Mouse (Mus musculus) lung, embryonic 14.5 days (tissue): ENCODE measurements around the gene Chdh. TPM values are rescaled to one million over a fixed set of nuclear protein-coding genes. Genes with fewer than 3 reads are reported as not detected.

ENCODE experiments used
- ATAC-seq: fragments of 200-750 bp; cut with Nextera tagmentation; 2 replicates; pipeline ENCODE4 v1.8.0; 2017; ENCODE audit warnings: mild to moderate bottlenecking, moderate TSS enrichment, moderate library complexity; ENCODE audit not compliant: insufficient read depth
- DNase-seq: peaks from one replicate; pipeline ENCODE4 v3.0.0-alpha.2; 2015
- H3K27ac ChIP-seq: fragments of 300-500 bp; sonication (generic); 2 replicates; pipeline ENCODE4 v1.5.1; 2014; ENCODE audit warnings: low read depth, mild to moderate bottlenecking, moderate library complexity
- H3K27me3 ChIP-seq: fragments of 300-500 bp; sonication (generic); 2 replicates; pipeline ENCODE4 v1.6.1; 2014; ENCODE audit warnings: low read length, control low read depth; ENCODE audit not compliant: insufficient read depth
- H3K36me3 ChIP-seq: fragments of 300-500 bp; sonication (generic); 2 replicates; pipeline ENCODE4 v1.6.1; 2014; ENCODE audit warnings: control low read depth; ENCODE audit not compliant: insufficient read depth
- H3K4me1 ChIP-seq: fragments of 300-500 bp; sonication (generic); 2 replicates; pipeline ENCODE4 v1.6.1; 2014; ENCODE audit warnings: antibody characterized with exemption, control low read depth; ENCODE audit not compliant: insufficient read depth
- H3K4me2 ChIP-seq: fragments of 300-500 bp; sonication (generic); 2 replicates; pipeline ENCODE4 v1.6.1; 2014; ENCODE audit warnings: mild to moderate bottlenecking
- H3K4me3 ChIP-seq: fragments of 300-500 bp; sonication (generic); 2 replicates; pipeline ENCODE4 v1.5.1; 2014; ENCODE audit warnings: low read depth, low read length
- H3K9ac ChIP-seq: fragments of 300-500 bp; sonication (generic); 2 replicates; pipeline ENCODE4 v1.6.1; 2014
- H3K9me3 ChIP-seq: fragments of 300-500 bp; sonication (generic); 2 replicates; pipeline ENCODE4 v1.6.1; 2016; ENCODE audit warnings: low read depth, low read length, control low read depth
- CTCF ChIP-seq: IDR thresholded peaks from 2 replicates; pipeline ENCODE4 v1.5.1; 2016; ENCODE audit warnings: antibody characterized with exemption, low read depth
- WGBS: fragments of 180-500 bp; shearing (Covaris S2); extraction: QIAGEN DNeasy Blood & Tissue Kit; methylation state at CpG from one replicate; pipeline ENCODE4 v1.1.7; 2014; 5-methylcytosine and 5-hydroxymethylcytosine counted together
- polyA plus RNA-seq: library from polyadenylated mRNA; unstranded; fragments of >200 nt; fragmentation: Nextera tagmentation; extraction: Ambion mirVana; gene quantifications from 2 replicates; pipeline ENCODE4 v1.2.1, GENCODE M21; 2014

The Chdh gene
- polyA plus RNA-seq, 1 experiment from 2014 or later, result 0.78 TPM

- Histone ChIP-seq H3K4me3 (peak within 1 kb of the TSS; percentile 75), H3K9ac (peak within 1 kb of the TSS; percentile 84), H3K27ac (peak within 1 kb of the TSS; percentile 93), H3K27me3 (no peaks in the 10 kb centered on the region), H3K4me1 (peaks cover 8% of the 10 kb centered on the region; the same call in 1 of the 2 replicates), H3K9me3 (no peaks in the 10 kb centered on the region), H3K36me3 (peaks cover 50% of the 10 kb centered on the region), H3K4me2 (peak within 1 kb of the TSS; percentile 72)
- no peak for TF ChIP-seq CTCF
- WGBS, result under 1% methylated on average over 44 of the region's 44 CpGs
- peak; percentile 99 for ATAC-seq
- DNase-seq, result peak; percentile 96
Observed at GRCm38 (mm10) chr14:29978254-29979204, 30.3 kb upstream of the Chdh start, which contains the start of gene Actr8. TSS of gene Actr8 (plus strand) at chr14:29978337.

DNA sequence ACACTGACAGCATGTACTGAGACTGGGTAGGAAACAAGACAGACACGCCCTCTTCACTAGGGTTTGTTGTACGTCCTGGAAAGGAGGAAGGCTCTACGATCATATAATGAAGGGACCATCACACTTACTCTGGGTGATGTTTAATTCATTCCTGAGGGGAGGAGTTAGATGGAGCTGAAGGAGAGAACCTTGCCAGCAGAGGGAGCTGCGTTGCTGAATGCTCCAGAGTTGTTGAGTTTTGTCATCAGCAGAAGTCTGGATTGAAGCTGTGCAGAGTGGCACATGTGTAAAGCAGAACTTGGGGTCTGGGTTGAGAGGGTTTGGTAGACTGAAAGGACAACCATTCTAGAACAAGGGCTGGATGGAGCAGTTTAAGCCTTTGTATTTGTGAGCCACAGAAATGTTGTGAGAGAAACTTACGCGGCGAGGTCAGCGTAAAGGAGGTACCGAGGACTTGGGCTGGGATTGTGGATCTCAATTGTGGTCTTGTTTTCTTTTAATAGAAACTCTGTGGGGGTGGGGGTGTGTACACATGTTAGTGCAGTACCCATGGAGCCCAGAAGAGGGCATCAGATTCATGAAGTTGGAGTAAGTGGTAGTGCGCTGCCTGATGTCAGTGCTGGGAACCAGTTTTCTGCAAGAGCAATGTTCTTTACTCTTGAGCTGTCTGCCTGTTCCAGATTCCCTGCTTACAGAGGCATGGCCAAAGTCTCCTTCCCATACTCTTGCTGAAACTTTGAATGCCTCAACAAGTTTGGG is 28.2 kb upstream of the Chdh start:
- Histone ChIP-seq H3K9me3 (no peaks in the 10 kb centered on the region), H3K27ac (no peak overlapping the region), H3K4me3 (no peak overlapping the region), H3K4me2 (no peak overlapping the region), H3K27me3 (no peaks in the 10 kb centered on the region), H3K4me1 (peaks cover 8% of the 10 kb centered on the region; the same call in 1 of the 2 replicates), H3K9ac (no peak overlapping the region), H3K36me3 (peaks cover 56% of the 10 kb centered on the region)
- peak; percentile 9 for TF ChIP-seq CTCF
- DNase-seq, result peak; percentile 24
- 94% methylated on average over 10 of the region's 10 CpGs for whole genome bisulfite sequencing
- ATAC-seq, result no peak

- DNase-seq (no peak), ATAC-seq (no peak)
- Histone ChIP-seq H3K4me3 (no peak overlapping the region), H3K27ac (no peak overlapping the region), H3K27me3 (no peaks in the 10 kb centered on the region), H3K4me1 (no peaks in the 10 kb centered on the region), H3K36me3 (peaks cover 98% of the 10 kb centered on the region), H3K9ac (no peak overlapping the region), H3K9me3 (no peaks in the 10 kb centered on the region), H3K4me2 (no peak overlapping the region)
- TF ChIP-seq CTCF, result no peak
- 90% methylated on average over 4 of the region's 4 CpGs for WGBS
Observed at GRCm38 (mm10) chr14:29986096-29986495, 22.7 kb upstream of the Chdh start.

- no peak overlapping the region for H3K4me3 ChIP-seq
- H3K9ac ChIP-seq, result no peak overlapping the region
- H3K36me3 ChIP-seq, result peaks cover 100% of the 10 kb centered on the region
- no peaks in the 10 kb centered on the region for H3K4me1 ChIP-seq
- H3K27ac ChIP-seq, result no peak overlapping the region
- WGBS, result 96% methylated on average over 6 of the region's 6 CpGs
- H3K9me3 ChIP-seq, result no peaks in the 10 kb centered on the region
- TF ChIP-seq CTCF, result no peak
- H3K4me2 ChIP-seq, result no peak overlapping the region
- H3K27me3 ChIP-seq, result no peaks in the 10 kb centered on the region
- no peak for DNase-seq
- no peak for ATAC-seq
Observed at GRCm38 (mm10) chr14:29987276-29987675, 21.5 kb upstream of the Chdh start.

GRCm38 (mm10) chr14:29987739-29988138 is 21.1 kb upstream of the Chdh start:
- no peak for TF ChIP-seq CTCF
- no peak overlapping the region for H3K9ac ChIP-seq
- 86% methylated on average over 9 of the region's 9 CpGs for WGBS

DNA sequence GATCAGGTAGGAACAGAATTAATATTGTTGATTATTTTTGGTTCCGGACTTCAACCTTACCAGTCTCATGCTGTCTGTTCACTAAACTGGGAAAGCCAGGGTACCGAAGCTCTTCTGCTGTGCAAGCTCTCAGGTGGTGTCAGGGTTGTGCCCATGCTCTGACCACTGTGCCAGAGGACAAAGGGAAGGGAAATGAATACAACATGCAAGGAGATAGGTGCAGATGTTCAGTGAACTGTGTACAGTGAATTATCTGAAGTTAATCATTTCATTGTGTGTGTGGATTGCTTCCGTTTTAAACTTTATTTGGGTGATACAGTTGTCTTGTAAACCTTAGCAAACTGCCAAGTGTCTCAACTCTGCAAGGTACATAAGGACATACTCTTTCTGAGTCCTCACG is 20.5 kb upstream of the Chdh start:
- TF ChIP-seq CTCF, result no peak
- no peak for DNase-seq
- H3K27ac ChIP-seq, result no peak overlapping the region
- no peak overlapping the region for H3K9ac ChIP-seq
- H3K9me3 ChIP-seq, result no peaks in the 10 kb centered on the region
- H3K4me2 ChIP-seq, result no peak overlapping the region
- no peak for ATAC-seq
- no peaks in the 10 kb centered on the region for H3K4me1 ChIP-seq
- H3K4me3 ChIP-seq, result no peak overlapping the region
- WGBS, result 93% methylated on average over 4 of the region's 4 CpGs
- peaks cover 100% of the 10 kb centered on the region for H3K36me3 ChIP-seq
- no peaks in the 10 kb centered on the region for H3K27me3 ChIP-seq

More at GRCm38 (mm10) chr14:29987739-29988138, 21.1 kb upstream of the Chdh start:
- H3K9me3 ChIP-seq, result no peaks in the 10 kb centered on the region
- no peaks in the 10 kb centered on the region for H3K4me1 ChIP-seq
- H3K27ac ChIP-seq, result no peak overlapping the region
- no peak overlapping the region for H3K4me2 ChIP-seq
- no peak for ATAC-seq
- no peak for DNase-seq
- no peak overlapping the region for H3K4me3 ChIP-seq
- H3K27me3 ChIP-seq, result no peaks in the 10 kb centered on the region
- peaks cover 100% of the 10 kb centered on the region for H3K36me3 ChIP-seq

- H3K36me3 ChIP-seq, result peaks cover 73% of the 10 kb centered on the region
- H3K27ac ChIP-seq, result no peak overlapping the region
- no peak overlapping the region for H3K4me3 ChIP-seq
- H3K4me2 ChIP-seq, result no peak overlapping the region
- TF ChIP-seq CTCF, result no peak
- DNase-seq (no peak), ATAC-seq (no peak)
- H3K4me1 ChIP-seq, result no peaks in the 10 kb centered on the region
- 81% methylated on average over 4 of the region's 4 CpGs for WGBS
- no peaks in the 10 kb centered on the region for H3K27me3 ChIP-seq
- H3K9ac ChIP-seq, result no peak overlapping the region
- no peaks in the 10 kb centered on the region for H3K9me3 ChIP-seq
Observed at GRCm38 (mm10) chr14:29994976-29995375, 13.8 kb upstream of the Chdh start.
